Mouse (Mus musculus): ENCODE measurements around the gene Nabp2.

- no peak for TF ChIP-seq HCFC1 (IDR thresholded peaks at IDR 0.05; ENCODE audit: borderline replicate concordance, insufficient read depth, low read length)
- TF ChIP-seq ZC3H11A (IDR thresholded peaks at IDR 0.05; ENCODE audit: borderline replicate concordance, low read depth, low read length), result no peak
Measured at GRCm38 (mm10) chr10:128412558-128412957, 1.3 kb upstream of the Nabp2 start.
